Mouse (Mus musculus) c-Kit-negative CD71-positive TER-119-positive erythroid progenitor cells, embryonic 14.5 days (primary cell): ENCODE measurements around the gene Eif3k.
"Not testable (repeated sequence)": the region's sequence is repeated elsewhere in the genome, so short reads cannot be mapped to it uniquely, and the experiment has no call there.

Source experiments
- DNase-seq: peaks from one replicate; pipeline ENCODE4 v3.0.0-alpha.2; 2013; ENCODE audit warnings: low read depth, low spot score

Gene Eif3k

GRCm38 (mm10) chr7:28985207-28985606 is 3.5 kb upstream of the Eif3k start:
- no peak for DNase-seq

GRCm38 (mm10) chr7:28984452-28984851 is 2.8 kb upstream of the Eif3k start:
- no peak for DNase-seq

- no peak for DNase-seq
Measured at GRCm38 (mm10) chr7:28983849-28984248, 2.2 kb upstream of the Eif3k start.

- no peak for DNase-seq
Measured at GRCm38 (mm10) chr7:28983141-28983564, 1.5 kb upstream of the Eif3k start.

GRCm38 (mm10) chr7:28982274-28983013 is 780 bp upstream of the Eif3k start:
- DNase-seq = no peak

- DNase-seq = no peak
Measured at GRCm38 (mm10) chr7:28977556-28977955, 4.1 kb downstream of the Eif3k start.

DNA sequence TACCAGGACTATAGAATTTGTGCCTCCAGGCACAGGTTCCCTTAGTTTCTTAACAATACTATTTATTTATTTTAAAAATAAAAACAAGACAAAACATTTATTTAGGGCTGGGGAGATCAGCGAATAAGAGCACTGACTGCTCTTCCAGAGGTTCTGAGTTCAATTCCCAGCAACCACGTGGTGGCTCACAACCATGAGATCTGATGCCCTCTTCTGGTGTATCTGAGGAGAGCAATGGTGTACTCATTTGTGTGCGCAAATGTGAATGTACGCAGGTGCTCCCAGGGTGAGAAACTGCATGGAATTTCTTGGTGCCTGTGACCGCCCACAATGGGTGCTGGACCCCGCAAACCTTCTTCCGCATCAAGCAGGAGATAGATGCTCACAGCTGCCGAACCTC is 8.6 kb downstream of the Eif3k start:
- no peak for DNase-seq

DNA sequence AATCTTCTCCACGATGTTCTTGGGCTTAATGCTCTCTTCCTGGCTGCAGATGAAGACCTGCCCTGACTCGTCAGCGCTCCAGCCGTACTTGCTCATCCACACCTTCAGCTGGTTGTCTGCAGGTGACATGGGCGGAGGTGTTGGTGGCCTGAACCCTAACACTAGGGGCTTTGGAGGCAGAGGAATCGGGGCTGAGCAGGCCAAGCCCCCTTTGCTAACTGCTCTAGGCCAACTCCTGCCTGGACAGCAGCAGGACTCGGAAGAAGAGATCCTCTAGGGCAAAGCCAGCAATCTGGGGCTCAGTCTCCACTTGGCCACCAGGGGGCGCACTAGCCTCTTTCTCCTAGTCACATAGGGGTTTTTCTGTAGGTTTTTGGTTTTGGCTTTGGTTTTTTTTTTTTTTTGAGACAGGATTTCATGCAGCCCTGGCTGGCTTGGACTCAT is 9.1 kb downstream of the Eif3k start:
- DNase-seq = peak; percentile 64

- no peak for DNase-seq
Measured at GRCm38 (mm10) chr7:28971770-28972269, 9.8 kb downstream of the Eif3k start.

GRCm38 (mm10) chr7:28971029-28971428 is 10.6 kb downstream of the Eif3k start:
- DNase-seq = no peak

DNA sequence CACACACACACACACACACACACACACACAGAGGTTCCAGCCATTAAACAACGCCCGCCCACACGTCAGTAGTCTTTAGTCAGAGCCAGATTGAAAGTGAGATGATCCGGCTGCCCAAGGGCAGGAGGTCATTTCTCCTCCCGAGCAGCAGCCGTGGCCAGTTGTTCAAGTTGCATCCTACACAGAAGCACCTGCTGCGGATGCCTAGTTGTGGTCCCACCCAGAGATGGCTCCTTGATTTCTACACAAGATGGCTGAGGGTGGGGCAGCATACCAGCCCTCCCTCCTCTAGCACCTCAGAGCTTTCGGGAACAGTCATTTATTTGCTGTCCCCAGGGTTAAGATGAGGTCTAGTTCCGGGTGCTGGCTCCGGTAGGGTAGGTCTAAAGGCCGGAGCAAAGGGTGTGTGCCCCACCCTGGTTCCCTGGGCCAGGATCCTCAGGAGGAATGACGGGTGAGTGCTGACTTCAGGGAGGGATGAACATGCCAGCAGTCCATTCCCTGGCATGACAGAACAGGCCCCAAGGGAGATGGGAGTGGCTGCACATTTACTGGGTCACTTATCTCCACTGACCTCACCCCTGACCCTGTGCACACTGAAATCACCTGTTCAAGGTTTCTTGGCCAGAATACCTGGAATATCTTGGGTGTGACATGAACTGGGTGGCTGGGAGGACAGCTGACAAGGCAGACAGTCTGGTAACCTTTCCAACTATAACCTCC is 11.8 kb downstream of the Eif3k start:
- no peak for DNase-seq

- DNase-seq = no peak
Measured at GRCm38 (mm10) chr7:28969271-28969670, 12.4 kb downstream of the Eif3k start.

DNA sequence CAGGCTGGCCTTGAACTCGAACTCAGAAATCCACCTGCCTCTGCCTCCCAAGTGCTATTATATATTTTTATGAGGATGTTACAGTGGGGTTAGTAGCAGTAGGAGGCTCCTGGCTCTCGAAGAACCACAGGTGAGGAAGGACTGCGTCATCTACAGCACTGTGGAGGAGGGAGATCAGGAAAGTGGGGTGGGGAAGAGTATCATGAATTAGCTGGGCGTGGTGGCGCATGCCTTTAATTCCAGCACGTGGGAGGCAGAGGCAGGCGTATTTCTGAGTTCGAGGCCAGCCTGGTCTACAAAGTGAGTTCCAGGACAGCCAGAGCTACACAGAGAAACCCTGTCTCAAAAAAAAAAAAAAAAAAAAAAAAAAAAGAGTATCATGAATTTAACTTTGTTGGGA is 13.5 kb downstream of the Eif3k start:
- not testable (repeated sequence) for DNase-seq

- DNase-seq = no peak
Measured at GRCm38 (mm10) chr7:28966751-28967505, 14.7 kb downstream of the Eif3k start.

DNA sequence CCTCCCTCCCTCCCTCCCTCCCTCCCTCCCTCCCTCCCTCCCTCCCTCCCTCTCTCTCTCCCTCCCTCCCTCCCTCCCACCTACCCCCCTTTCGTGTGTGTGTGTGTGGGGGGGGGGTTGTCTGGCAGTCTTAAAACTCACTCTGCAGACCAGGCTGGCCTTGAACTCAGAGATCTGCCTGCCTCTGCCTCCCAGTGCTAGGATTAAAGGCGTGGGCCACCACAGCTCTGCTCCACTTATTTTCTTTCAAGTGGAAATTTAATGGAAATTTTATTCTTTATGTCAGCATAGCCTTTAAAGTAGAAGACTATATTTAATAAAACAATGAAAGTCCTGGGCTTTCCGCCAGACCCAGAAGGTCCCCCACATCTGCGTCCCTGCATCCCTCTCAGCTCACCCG is 15.5 kb downstream of the Eif3k start:
- DNase-seq = no peak

DNA sequence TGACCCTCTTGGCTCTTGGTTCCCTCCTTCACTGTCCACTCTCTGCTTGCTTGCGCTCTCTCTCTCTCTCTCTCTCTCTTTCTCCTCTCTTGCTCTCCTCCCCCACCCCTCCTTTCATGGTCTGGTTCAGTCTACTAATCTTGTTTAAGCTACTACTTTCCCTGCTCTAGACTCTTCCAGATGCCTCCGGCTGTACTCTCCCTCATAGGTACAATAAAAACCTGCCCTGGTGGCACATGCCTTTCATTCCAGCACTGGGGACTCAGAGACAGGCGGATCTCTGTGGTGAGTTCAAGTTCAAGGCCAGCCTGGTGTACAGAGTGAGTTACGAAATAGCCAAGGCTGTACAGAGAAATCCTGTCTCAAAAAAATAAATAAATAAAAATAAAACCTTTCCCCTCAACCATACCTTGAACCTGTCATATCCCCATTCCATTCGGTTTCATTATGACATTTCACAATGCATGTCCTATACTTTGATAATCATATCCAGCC is 16.3 kb downstream of the Eif3k start:
- no peak for DNase-seq

- DNase-seq = no peak
Measured at GRCm38 (mm10) chr7:28963399-28963923, 18.2 kb downstream of the Eif3k start.

GRCm38 (mm10) chr7:28961927-28962670 is 19.6 kb downstream of the Eif3k start, which contains the start of gene Actn4:
Gene Actn4, minus strand, starts transcription at chr7:28962340.
- peak; percentile 99 for DNase-seq

DNA sequence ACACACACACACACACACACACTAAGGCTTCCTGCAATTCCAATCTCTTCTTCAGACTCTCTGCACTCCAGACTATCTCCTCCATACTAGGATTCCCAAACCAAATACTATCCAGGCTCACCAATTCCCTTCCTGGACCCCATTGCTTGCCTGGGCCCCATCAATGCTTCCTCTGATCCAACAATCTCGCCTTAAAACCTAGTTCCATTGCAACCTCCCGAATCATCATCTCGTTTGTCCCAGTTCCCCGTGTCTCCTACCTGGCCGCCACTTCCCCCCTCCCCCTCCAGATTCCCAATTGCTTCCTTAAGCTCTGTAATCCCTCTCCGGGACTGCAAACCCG is 20.1 kb downstream of the Eif3k start:
- DNase-seq = no peak

DNA sequence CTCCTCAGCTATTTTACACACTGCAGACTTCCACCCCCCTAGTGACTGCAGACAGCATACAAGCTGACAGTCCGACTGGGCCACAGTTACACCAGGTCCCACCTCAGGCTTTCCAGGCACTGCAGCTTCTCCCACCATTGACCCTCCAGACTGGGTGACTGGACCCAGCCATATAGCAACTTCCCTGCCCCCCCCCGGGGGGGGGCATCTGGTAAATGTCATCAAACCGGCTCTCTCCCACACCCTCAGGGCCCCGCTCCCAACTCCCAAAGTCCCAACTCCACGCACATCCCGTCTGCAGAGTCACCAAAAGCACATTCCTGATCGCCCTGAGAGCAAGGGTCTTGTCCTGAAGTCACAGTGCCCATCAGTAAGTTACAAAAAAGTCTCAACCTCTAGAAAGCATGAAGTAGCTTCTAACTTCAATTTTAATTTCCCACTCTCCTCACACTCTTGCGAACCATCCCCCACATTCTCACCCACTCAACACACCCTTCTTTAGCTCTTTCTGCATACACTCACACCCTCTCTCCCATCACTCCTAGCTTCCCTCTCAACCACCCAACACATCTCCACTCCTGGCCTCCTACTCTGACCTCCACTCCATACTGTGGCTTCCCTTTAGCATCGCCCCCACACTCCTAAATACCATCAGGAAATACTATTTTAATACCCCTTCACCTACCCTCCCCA is 21.2 kb downstream of the Eif3k start:
- no peak for DNase-seq
